Mouse (Mus musculus): Measurements from ENCODE around the gene Pigo.
"Not testable (repeated sequence)": the region's sequence is repeated elsewhere in the genome, so short reads cannot be mapped to it uniquely, and the experiment has no call there.

Pigo gene

DNA sequence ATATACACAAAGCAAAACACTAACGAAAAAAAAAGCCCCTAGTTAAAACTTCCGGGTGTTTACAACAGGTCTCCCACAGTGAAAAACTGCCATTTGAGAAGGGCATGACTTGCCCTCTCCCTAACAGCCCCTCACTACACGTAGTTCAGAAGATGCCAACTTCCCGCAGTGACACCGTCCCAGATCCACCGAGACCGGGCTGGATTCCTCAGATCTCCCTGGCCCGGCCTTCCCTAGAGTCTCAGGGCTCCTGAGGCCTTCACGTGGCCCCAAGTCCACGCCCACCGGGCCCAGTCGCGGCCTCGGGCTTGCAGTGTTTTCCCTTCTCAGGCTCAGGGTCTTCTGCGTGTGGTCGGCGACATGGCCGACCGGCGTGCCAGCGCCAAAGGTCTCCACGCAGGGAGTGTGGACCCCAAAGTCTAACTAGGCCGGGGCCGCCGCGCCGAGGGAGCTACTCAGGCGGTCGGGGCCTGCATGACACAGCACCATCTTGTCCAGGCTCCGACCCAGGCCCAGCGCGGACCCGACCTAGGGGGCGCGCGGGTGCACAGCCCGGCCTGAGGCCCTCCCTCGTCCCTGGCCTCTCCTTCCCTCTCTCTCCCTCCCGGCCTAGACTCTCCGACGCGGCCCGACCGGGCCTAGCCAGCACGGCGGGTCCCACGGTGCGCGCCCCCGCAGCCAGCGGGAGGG lies 26.0 kb downstream of the Pigo start:
- peak; percentile 78 for DNase-seq

DNA sequence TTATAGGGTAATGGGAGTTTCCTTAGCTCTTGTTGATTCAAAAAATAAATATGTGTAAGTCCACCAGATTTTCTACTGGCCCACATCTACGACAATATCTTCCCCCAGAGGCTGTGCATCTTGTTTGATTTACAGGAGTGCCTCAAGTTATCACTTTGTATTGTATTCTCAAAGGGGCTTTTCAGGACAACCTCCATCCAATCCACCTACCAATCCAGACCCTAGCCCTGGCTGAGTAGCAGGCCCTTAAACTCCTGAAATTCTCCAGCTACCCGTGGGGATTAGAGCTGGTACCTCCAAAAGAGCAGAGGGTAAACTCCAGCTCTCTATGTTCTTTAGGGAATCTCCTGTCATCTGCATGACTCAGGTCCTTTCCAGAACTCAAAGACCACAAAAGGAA lies 27.6 kb downstream of the Pigo start:
- no peak for DNase-seq

DNA sequence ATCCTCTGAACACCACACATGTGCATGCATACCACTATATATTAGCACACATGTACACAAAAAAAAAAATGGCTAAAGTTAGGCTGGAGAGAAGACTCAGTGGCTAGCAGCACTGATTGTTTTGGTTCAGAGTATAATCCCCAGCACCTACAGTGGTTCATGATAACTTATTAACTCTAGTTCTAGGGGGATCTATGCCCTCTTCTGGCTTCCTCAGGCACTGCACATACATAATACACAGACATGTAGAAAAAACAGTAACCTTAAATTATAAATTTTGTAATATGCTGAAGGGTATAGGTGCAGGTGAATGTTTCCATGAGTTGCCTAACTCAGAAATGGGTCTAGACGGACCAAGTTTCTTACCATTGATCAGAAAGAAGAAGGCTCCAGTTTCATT lies 37.3 kb downstream of the Pigo start:
- no peak for DNase-seq

DNA sequence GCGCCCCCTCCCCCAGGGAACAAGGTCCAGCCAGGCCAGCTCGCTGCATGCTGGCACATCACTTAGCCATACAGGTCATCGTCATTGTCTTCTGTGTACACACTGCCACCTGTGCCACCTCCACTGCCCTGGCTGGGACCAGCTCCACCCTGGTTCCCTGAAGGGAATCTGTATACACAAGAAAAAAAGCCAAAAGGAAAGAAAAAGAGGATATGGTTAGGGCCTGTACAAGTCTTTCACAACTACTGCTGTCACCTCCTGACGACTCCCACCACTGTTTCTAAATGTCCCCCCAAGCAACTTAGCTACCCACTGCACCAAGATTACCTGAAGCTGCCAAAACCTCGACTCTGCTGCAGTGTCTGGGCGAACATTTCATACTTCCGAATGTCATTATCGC lies 45.2 kb downstream of the Pigo start:
- DNase-seq = not testable (repeated sequence)

DNA sequence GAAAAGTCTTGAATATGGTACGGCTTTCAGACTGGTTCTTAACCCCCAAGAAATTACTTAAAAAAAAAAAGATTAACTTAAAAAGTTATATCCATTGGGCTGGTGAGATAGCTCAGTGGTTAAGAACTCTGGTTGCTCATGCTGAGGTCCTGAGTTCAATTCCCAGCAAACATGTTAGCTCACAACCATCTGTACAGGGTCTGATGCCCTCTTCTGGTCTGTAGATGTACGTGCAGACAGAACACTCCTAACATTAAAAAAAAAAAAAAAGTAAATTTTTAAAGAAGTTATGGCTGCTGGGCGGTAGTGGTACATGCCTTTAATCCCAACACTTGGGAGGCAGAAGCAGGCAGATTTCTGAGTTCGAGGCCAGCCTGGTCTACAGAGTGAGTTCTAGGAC lies 47.6 kb downstream of the Pigo start:
- DNase-seq = no peak

DNA sequence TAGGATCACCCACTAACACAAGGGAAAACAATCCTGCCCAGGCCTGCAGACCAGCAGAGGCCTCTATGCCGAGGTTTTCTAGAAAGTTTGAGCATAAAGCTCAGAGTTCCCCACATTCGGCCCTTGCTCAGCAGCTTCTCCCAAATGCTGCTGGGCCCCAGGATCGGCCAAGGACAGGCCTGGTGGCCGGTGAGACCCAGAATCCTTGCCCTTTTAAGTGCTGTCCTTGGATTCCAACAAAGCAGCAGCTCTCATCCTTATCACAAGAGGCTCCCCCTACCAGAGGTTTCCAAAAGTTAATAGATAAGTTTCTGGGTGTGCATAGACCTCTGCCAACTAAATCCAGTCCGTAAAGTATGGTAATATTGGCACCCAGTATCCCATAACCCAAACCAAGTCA lies 51.8 kb downstream of the Pigo start:
- no peak for DNase-seq

DNA sequence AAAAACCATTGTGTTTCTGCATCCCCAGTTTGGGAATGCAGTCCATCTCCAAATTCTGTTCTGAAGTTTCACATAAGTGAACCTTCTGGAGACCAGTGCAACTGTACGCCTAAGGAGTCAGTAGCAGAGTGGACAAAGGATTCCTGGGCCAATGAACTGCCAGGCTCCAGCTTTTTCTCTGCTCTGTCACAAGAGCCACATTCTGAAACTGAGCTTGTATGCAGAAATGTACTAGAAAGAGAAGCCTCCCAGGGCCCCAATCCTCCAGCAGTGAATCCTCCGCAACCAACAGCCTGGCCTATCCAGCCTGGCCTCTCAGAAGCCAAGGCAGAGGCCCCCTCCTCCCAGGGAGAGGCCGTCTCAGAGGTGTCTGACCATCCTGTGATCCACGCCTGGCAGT lies 52.7 kb downstream of the Pigo start:
- no peak for DNase-seq

DNA sequence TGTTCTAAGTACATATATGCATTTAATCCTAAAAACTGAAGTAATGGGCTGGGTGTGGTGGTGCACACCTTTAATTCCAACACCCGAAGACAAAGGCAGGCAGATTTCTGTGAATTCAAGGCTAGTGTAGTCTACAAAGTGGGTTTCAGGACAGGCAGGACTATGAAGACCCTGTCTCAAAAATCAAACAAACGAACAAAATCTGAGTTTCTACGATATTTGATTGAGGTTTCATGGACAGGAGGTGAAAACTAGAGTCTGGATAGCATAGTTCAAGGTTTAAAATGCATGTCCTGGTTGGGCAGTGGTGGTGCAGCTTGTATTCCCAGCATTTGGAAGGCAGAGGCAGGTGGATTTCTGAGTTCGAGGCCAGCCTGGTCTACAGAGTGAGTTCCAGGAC lies 56.3 kb downstream of the Pigo start, which contains the start of gene 1700022I11Rik:
1700022I11Rik (plus strand) TSS at position 301 of the 400 bp plus-strand sequence.
- no peak for DNase-seq
